ENCODE assay signal across 9 mouse cellular contexts in the genomic region with DNA sequence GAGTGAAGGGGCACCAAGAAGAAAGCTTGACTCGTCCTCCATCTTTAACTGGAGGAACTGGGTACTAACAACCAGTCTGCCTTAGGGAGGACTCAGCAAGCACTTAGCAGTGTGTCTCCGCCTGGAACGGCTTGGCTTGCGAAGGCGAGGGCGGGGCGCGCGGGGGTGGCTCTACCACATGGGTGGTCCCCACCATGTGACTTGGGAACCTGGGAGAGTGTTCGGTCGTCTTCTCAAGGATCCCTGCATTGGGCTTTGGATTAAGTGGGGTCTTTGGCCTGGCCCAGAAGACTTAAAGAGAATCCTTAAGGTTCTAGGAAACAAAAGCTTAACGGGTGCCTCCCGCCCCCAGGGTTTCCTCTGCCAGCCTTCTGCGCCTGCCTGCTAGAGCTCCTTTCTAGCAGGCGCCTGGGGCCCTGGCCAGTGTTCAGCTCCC. TPM values are rescaled to one million over a fixed set of nuclear protein-coding genes. Genes with fewer than 3 reads are reported as not detected.
DNase-seq lines count a peak whose midpoint lies in the region; ATAC-seq and TF ChIP-seq lines count a peak whose summit lies in the region.
"Had no signal": no experiment of that assay in that cellular context is flagged by ENCODE, and none has a peak within 500 bp of the region (broad histone marks: within the 10 kb centered on the region; RNA-seq: fewer than 3 reads in every experiment).

No protein-coding gene starts in this region.

- peaks cover 45% of the 10 kb centered on the region for H3K27me3 ChIP-seq in forebrain, embryonic 10.5 days (ENCODE audit: poor library complexity, severe bottlenecking)
- H3K27me3 ChIP-seq in heart, embryonic 12.5 days (replicated peaks), result peaks cover 30% of the 10 kb centered on the region

- peak overlapping the region; percentile 72 for H3K27ac ChIP-seq in forebrain, embryonic 10.5 days
- H3K27ac ChIP-seq in heart, embryonic 12.5 days (ENCODE audit: poor library complexity, severe bottlenecking), result no peak overlapping the region

- WGBS in forebrain, embryonic 10.5 days, result 2% methylated on average over 15 of the region's 15 CpGs
- WGBS in heart, embryonic 12.5 days, result 7% methylated on average over 15 of the region's 15 CpGs
- WGBS in lung, adult 2 months, result 6% methylated on average over 15 of the region's 15 CpGs

- H3K4me2 ChIP-seq in heart, embryonic 12.5 days, result peak overlapping the region; percentile 84

- peak overlapping the region; percentile 45 for H3K4me3 ChIP-seq in forebrain, embryonic 10.5 days
- peak overlapping the region; percentile 56 for H3K4me3 ChIP-seq in heart, embryonic 12.5 days
- peak overlapping the region; percentile 40 for H3K4me3 ChIP-seq in lung, adult 2 months (replicated peaks; ENCODE audit: extremely low read depth, low read depth, low read length)
- H3K4me3 ChIP-seq: megakaryocyte, embryonic 14.5 days had no signal

- DNase-seq in urinary bladder, postnatal 25 days (ENCODE audit: low spot score), result peak; percentile 55
- DNase-seq in urinary bladder, postnatal 10 days (ENCODE audit: low spot score), result no peak
- DNase-seq in forebrain, embryonic 10.5 days (ENCODE audit: extremely low spot score, low spot score), result peak; percentile 63
- DNase-seq in layer of hippocampus, postnatal 10 days (ENCODE audit: low spot score in 2 of 2), result peak; percentile 65 to 73
- DNase-seq in lung, adult 2 months, result peak; percentile 26
- DNase-seq in ovary, postnatal 10 days (ENCODE audit: low spot score), result peak; percentile 67
- peak; percentile 57 to 68 for DNase-seq in urinary bladder, postnatal 36 days (ENCODE audit: low spot score in 2 of 2)

- H3K9me3 ChIP-seq in forebrain, embryonic 10.5 days, result no peaks in the 10 kb centered on the region
- no peaks in the 10 kb centered on the region for H3K9me3 ChIP-seq in heart, embryonic 12.5 days (replicated peaks)
- H3K9me3 ChIP-seq: megakaryocyte, embryonic 14.5 days had no signal

- H3K4me1 ChIP-seq in forebrain, embryonic 10.5 days, result peaks cover 36% of the 10 kb centered on the region
- peaks cover 14% of the 10 kb centered on the region for H3K4me1 ChIP-seq in heart, embryonic 12.5 days (replicated peaks)
- H3K4me1 ChIP-seq in lung, adult 2 months (ENCODE audit: control insufficient read depth, insufficient read depth, low read length), result no peaks in the 10 kb centered on the region
- H3K4me1 ChIP-seq: megakaryocyte, embryonic 14.5 days had no signal

- TF ChIP-seq POLR2A in lung, adult 2 months (IDR thresholded peaks at IDR 0.05; ENCODE audit: borderline replicate concordance, extremely low read depth, low read depth, low read length), result no peak

- TF ChIP-seq CTCF in lung, adult 2 months (IDR thresholded peaks at IDR 0.05; ENCODE audit: insufficient read depth, low read length), result no peak

- peak; percentile 58; the same call in 1 of the 2 replicates for ATAC-seq in heart, embryonic 12.5 days (ENCODE audit: insufficient number of reproducible peaks, low FRiP score)

- peak overlapping the region; percentile 67 for H3K9ac ChIP-seq in heart, embryonic 12.5 days

- H3K36me3 ChIP-seq in forebrain, embryonic 10.5 days (replicated peaks), result peaks cover 5% of the 10 kb centered on the region; the same call in 1 of the 2 replicates
- H3K36me3 ChIP-seq in heart, embryonic 12.5 days, result no peaks in the 10 kb centered on the region

RNA-seq across cellular contexts. Expression of a gene that starts 16.4 kb away (rescaled TPM):
- 51.2 and 52.7 TPM in 2 replicates for polyA plus RNA-seq in forebrain, embryonic 10.5 days (2016; fragmentation: Nextera tagmentation; extraction: Ambion mirVana)
- 26.4 and 27.1 TPM in 2 replicates for polyA plus RNA-seq in heart, embryonic 12.5 days (2016; fragmentation: Nextera tagmentation; extraction: Ambion mirVana)
- total RNA-seq in layer of hippocampus, postnatal 10 days (2021), result 10 to 100 TPM; 14.2 to 16.0 TPM
- 36.3 and 41.2 TPM in 2 replicates for polyA plus RNA-seq in lung, adult 2 months (2012; rRNA removed)

RNA-seq across cellular contexts. Expression of a gene that starts 24.9 kb away (rescaled TPM):
- 11.5 and 13.3 TPM in 2 replicates for polyA plus RNA-seq in forebrain, embryonic 10.5 days (2016; fragmentation: Nextera tagmentation; extraction: Ambion mirVana)
- 11.2 and 11.9 TPM in 2 replicates for polyA plus RNA-seq in heart, embryonic 12.5 days (2016; fragmentation: Nextera tagmentation; extraction: Ambion mirVana)
- 10 to 100 TPM; 22.0 to 23.0 TPM for total RNA-seq in layer of hippocampus, postnatal 10 days (2021)
- 2.6 and 2.7 TPM in 2 replicates for polyA plus RNA-seq in lung, adult 2 months (2012; rRNA removed)

RNA-seq across cellular contexts. Expression of a gene that starts 48.9 kb away (rescaled TPM):
- 13.5 and 15.1 TPM in 2 replicates for polyA plus RNA-seq in forebrain, embryonic 10.5 days (2016; fragmentation: Nextera tagmentation; extraction: Ambion mirVana)
- polyA plus RNA-seq in heart, embryonic 12.5 days (2016; fragmentation: Nextera tagmentation; extraction: Ambion mirVana), result 12.1 and 14.5 TPM in 2 replicates
- total RNA-seq in layer of hippocampus, postnatal 10 days (2021), result 100 to 1,000 TPM in 1 of 2 experiments, 10 to 100 TPM in 1; 94.4 to 121 TPM
- polyA plus RNA-seq in lung, adult 2 months (2012; rRNA removed), result 53.5 and 69.7 TPM in 2 replicates
